Mouse (Mus musculus): ENCODE results near the gene Cdhr4.
A peak's percentile ranks its signal among the peaks of the same experiment; 100 is the strongest.

Cdhr4 gene

GRCm38 (mm10) chr9:107992197-107992596 is at the start of gene Cdhr4:
Cdhr4 (plus strand) TSS chr9:107992497.
- DNase-seq = no peak

GRCm38 (mm10) chr9:107947241-107948194 is 44.8 kb upstream of the Cdhr4 start:
- DNase-seq = no peak

- DNase-seq = no peak
Measured at GRCm38 (mm10) chr9:107949184-107949921, 42.9 kb upstream of the Cdhr4 start.

GRCm38 (mm10) chr9:107949922-107950235 is 42.4 kb upstream of the Cdhr4 start, which contains the start of gene Traip:
Traip (plus strand) TSS chr9:107950136.
- no peak for DNase-seq

- DNase-seq = peak; percentile 73 to 80
Measured at GRCm38 (mm10) chr9:107950460-107951355, 41.6 kb upstream of the Cdhr4 start.

GRCm38 (mm10) chr9:107955613-107956289 is 36.5 kb upstream of the Cdhr4 start:
- DNase-seq = no peak

GRCm38 (mm10) chr9:107957141-107957540 is 35.2 kb upstream of the Cdhr4 start:
- no peak for DNase-seq

GRCm38 (mm10) chr9:107959896-107960295 is 32.4 kb upstream of the Cdhr4 start:
- no peak for DNase-seq

- no peak for DNase-seq
Measured at GRCm38 (mm10) chr9:107960928-107961327, 31.4 kb upstream of the Cdhr4 start.

GRCm38 (mm10) chr9:107961351-107961762 is 30.9 kb upstream of the Cdhr4 start:
- no peak for DNase-seq

- no peak for DNase-seq
Measured at GRCm38 (mm10) chr9:107961881-107962280, 30.4 kb upstream of the Cdhr4 start.

GRCm38 (mm10) chr9:107962916-107963315 is 29.4 kb upstream of the Cdhr4 start:
- no peak for DNase-seq

- DNase-seq = no peak
Measured at GRCm38 (mm10) chr9:107963700-107964099, 28.6 kb upstream of the Cdhr4 start.

GRCm38 (mm10) chr9:107964681-107965080 is 27.6 kb upstream of the Cdhr4 start:
- no peak for DNase-seq

- DNase-seq = no peak
Measured at GRCm38 (mm10) chr9:107966676-107967075, 25.6 kb upstream of the Cdhr4 start.

GRCm38 (mm10) chr9:107967437-107967836 is 24.9 kb upstream of the Cdhr4 start:
- DNase-seq = no peak

- no peak for DNase-seq
Measured at GRCm38 (mm10) chr9:107968531-107968930, 23.8 kb upstream of the Cdhr4 start.

GRCm38 (mm10) chr9:107970311-107970710 is 22.0 kb upstream of the Cdhr4 start:
- DNase-seq = no peak

GRCm38 (mm10) chr9:107971690-107972541 is 20.4 kb upstream of the Cdhr4 start:
- no peak for DNase-seq

GRCm38 (mm10) chr9:107974491-107975171 is 17.7 kb upstream of the Cdhr4 start:
- no peak for DNase-seq

All from thymus, adult 18-20 months (tissue).